Mouse (Mus musculus) kidney, adult 8-10 months (tissue): ENCODE results near the gene Atp8b2.
A peak's percentile ranks its signal among the peaks of the same experiment; 100 is the strongest.

Experiments
- DNase-seq, 2 experiments: peaks; one replicate each; pipeline ENCODE4 v3.0.0; 2022

Gene Atp8b2

GRCm38 (mm10) chr3:89963221-89963763 lies at the start of gene Atp8b2:
Atp8b2 (minus strand) TSS chr3:89963508.
- peak; percentile 8 to 23 for DNase-seq

GRCm38 (mm10) chr3:90010291-90010690 lies 47.0 kb upstream of the Atp8b2 start:
- DNase-seq = no peak

GRCm38 (mm10) chr3:90004091-90004796 lies 40.9 kb upstream of the Atp8b2 start:
- peak in 1 of 2 experiments; percentile 39 for DNase-seq

GRCm38 (mm10) chr3:89999830-90000229 lies 36.5 kb upstream of the Atp8b2 start:
- no peak for DNase-seq

- peak in 1 of 2 experiments; percentile 10 for DNase-seq
Observed at GRCm38 (mm10) chr3:89999090-89999489, 35.8 kb upstream of the Atp8b2 start.

- DNase-seq = peak; percentile 93 to 96
Observed at GRCm38 (mm10) chr3:89998612-89999054, 35.3 kb upstream of the Atp8b2 start, which contains the start of gene Hax1. Hax1 (minus strand) TSS chr3:89998780.

GRCm38 (mm10) chr3:89997791-89998495 lies 34.6 kb upstream of the Atp8b2 start:
- peak in 1 of 2 experiments; percentile 8 for DNase-seq

- DNase-seq = no peak
Observed at GRCm38 (mm10) chr3:89994807-89995515, 31.7 kb upstream of the Atp8b2 start.

GRCm38 (mm10) chr3:89987822-89988221 lies 24.5 kb upstream of the Atp8b2 start:
- DNase-seq = no peak

- DNase-seq = no peak
Observed at GRCm38 (mm10) chr3:89987211-89987610, 23.9 kb upstream of the Atp8b2 start.

- no peak for DNase-seq
Observed at GRCm38 (mm10) chr3:89982426-89982825, 19.1 kb upstream of the Atp8b2 start.

GRCm38 (mm10) chr3:89976859-89977258 lies 13.6 kb upstream of the Atp8b2 start:
- DNase-seq = no peak

GRCm38 (mm10) chr3:89968509-89968908 lies 5.2 kb upstream of the Atp8b2 start:
- no peak for DNase-seq

GRCm38 (mm10) chr3:89966946-89967345 lies 3.6 kb upstream of the Atp8b2 start:
- no peak for DNase-seq

- no peak for DNase-seq
Observed at GRCm38 (mm10) chr3:89965972-89966371, 2.7 kb upstream of the Atp8b2 start.

- no peak for DNase-seq
Observed at GRCm38 (mm10) chr3:89965557-89965956, 2.2 kb upstream of the Atp8b2 start.

GRCm38 (mm10) chr3:89963926-89964739 lies 825 bp upstream of the Atp8b2 start:
- DNase-seq = peak; percentile 38 to 41

- no peak for DNase-seq
Observed at GRCm38 (mm10) chr3:89962751-89963220, 522 bp downstream of the Atp8b2 start.

- no peak for DNase-seq
Observed at GRCm38 (mm10) chr3:89962059-89962750, 1.1 kb downstream of the Atp8b2 start.

GRCm38 (mm10) chr3:89961436-89961835 lies 1.9 kb downstream of the Atp8b2 start:
- peak in 1 of 2 experiments; percentile 4 for DNase-seq

GRCm38 (mm10) chr3:89960469-89960868 lies 2.8 kb downstream of the Atp8b2 start:
- peak; percentile 91 to 93 for DNase-seq
